Mouse (Mus musculus): Measurements from ENCODE around the gene Cd3e.

DNA sequence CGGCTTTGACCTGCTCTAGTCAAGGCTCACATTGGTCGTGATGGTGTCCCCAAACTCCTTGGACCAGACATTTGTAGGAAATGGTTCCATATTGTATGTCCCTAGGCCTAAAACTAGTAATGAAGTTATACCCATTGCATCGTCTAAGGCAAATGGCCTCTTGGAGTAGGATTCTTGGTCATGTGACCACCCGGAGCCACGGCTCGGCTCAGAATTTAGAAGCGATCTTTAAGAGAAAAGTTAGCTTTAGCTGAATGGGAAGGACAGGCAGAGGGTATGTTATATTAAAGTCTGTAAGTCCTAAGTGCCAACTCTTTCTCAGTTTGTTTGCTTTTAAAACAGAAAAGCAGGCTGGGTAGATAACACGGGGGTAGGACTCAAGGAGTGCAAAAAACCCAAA is 27.3 kb downstream of the Cd3e start:
- TF ChIP-seq EP300 (IDR thresholded peaks at IDR 0.05; ENCODE audit: low read depth) (no peak), CTCF (IDR thresholded peaks at IDR 0.05; ENCODE audit: low read depth) (no peak)
